Mouse (Mus musculus) R1 (cell line): ENCODE data around the gene Sowaha.
"Not testable (repeated sequence)": the region's sequence is repeated elsewhere in the genome, so short reads cannot be mapped to it uniquely, and the experiment has no call there.

Experiments
- DNase-seq: peaks from one replicate; pipeline ENCODE4 v3.0.0-alpha.2; 2018; ENCODE audit warnings: low read depth, low spot score

Sowaha gene

GRCm38 (mm10) chr11:53443861-53444260, 36.2 kb downstream of the Sowaha start:
- DNase-seq = peak; percentile 54

- no peak for DNase-seq
Measured at GRCm38 (mm10) chr11:53441921-53442320, 38.2 kb downstream of the Sowaha start.

- DNase-seq = no peak
Measured at GRCm38 (mm10) chr11:53436338-53436737, 43.7 kb downstream of the Sowaha start.

DNA sequence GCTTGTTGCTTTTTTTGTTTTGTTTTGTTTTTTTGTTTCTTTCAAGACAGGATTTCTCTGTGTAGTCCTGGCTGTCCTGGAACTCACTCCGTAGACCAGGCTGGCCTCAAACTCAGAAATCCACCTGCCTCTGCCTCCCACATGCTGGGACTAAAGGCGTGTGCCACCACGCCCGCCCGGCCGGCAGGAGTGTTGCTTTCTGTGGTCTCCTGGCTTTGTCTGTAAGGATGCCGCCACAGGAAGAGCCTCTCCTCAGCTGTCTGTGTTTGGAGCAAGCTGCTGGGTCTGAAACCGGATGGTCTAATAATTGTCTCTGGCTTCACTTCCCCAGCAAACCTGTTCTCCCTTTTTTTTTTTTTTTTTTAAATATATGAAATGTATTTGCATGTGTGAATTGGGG, 44.6 kb downstream of the Sowaha start:
- DNase-seq = peak; percentile 54

- no peak for DNase-seq
Measured at GRCm38 (mm10) chr11:53433057-53433456, 47.0 kb downstream of the Sowaha start.

GRCm38 (mm10) chr11:53431347-53432056, 48.6 kb downstream of the Sowaha start:
- DNase-seq = no peak

DNA sequence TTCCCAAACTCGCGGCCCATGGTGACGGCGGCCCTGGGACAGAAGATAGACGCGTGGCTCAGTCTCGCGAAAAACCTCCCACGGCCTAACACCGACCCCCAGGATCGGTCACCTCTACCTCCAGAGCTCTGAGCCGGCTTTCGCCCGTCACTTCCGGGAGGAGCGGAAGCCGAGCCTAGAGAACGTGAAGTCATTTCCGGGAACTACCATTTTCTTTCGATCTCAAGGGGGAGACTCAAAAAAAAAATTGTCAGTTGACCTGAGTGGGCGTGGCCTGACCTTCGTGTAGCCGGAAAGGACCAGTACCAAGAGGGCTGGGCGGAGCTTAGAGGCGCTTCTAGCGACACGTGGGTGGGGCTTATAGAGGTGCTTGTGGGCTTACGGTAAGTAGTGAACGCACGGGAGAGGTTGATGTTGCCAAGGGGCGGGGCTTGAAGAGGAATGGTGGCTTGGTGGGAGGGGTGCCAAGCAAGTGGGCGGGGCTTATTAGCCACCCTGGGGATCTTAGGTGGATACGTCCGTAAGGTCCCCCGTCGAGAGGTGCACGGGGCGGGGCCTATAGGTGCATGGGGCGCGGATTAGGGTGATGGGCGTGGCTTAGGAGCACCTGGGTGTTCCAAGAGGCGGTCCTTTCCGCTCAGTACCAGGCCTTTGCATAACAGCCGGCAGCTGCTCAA, 49.3 kb downstream of the Sowaha start, which contains the start of the genes Uqcrq and Gdf9:
Uqcrq (minus strand) TSS at position 162 of the 677 bp plus-strand sequence.
Gdf9 (plus strand) TSS at position 354 of the 677 bp plus-strand sequence.
- peak; percentile 100 for DNase-seq

GRCm38 (mm10) chr11:53430300-53430669, 49.8 kb downstream of the Sowaha start:
- no peak for DNase-seq

- DNase-seq = no peak
Measured at GRCm38 (mm10) chr11:53429182-53429581, 50.9 kb downstream of the Sowaha start.

DNA sequence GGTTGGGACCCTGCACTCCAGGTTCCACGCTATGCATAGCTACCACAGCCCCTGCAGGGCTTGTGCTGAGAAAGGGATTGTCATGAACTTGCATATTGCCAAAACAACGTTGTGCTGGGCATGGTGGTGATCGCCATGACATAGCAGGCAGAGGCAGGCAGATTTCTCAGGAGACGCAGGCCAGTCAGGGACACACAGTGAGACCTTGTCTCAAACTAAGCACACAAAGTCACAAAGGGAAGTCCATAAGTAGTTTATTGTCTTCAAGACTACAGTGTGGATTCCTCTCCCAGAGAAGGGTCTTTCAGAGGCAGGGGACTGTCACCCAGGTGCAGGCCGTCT, 51.4 kb downstream of the Sowaha start:
- DNase-seq = no peak

DNA sequence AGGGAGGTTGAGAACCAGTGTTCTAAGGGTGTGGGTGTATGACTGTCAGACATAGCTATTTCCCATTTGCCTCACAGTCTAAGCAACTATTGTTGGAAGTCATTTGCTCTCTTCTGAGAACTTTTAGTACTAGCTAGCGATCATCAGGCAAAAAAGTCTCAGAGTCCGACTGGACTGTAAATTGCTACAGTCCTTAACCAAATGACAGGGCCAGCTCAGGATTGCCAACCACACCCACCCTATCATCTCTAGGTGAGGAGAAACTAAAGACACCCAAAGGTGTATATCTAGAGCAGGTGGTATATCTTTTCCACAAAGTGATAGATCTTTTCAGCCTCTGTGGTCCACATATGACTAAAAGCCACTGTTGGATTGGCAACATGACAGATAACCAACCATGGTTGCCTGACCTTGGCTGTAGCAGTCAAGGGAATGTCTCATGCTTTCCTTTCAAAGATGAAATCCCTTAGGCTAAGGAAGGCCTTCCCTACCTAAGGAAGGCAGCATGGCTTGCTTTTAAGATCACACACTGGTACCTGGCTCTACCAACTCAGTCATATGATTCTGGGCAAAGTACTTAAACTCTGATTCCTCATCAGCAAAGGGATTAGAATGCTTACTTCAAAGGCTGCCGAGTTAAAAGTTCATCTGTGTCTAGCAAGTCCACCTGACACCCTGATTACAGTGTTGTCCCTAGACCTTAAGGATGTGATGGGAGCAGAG, 51.9 kb downstream of the Sowaha start:
- no peak for DNase-seq

GRCm38 (mm10) chr11:53426914-53427313, 53.2 kb downstream of the Sowaha start:
- not testable (repeated sequence) for DNase-seq
